Mouse (Mus musculus) midbrain, embryonic 14.5 days (tissue): ENCODE data around the gene Rnf115. TPM values are rescaled to one million over a fixed set of nuclear protein-coding genes. Genes with fewer than 3 reads are reported as not detected.
A peak's percentile ranks its signal among the peaks of the same experiment; 100 is the strongest.
"Not testable (repeated sequence)": the region's sequence is repeated elsewhere in the genome, so short reads cannot be mapped to it uniquely, and the experiment has no call there.

ENCODE experiments used
- ATAC-seq: fragments of 200-750 bp; cut with Nextera tagmentation; 2 replicates; pipeline ENCODE4 v1.8.0; 2017; ENCODE audit warnings: moderate number of reproducible peaks, moderate library complexity; ENCODE audit not compliant: low FRiP score, low TSS enrichment
- DNase-seq: peaks from one replicate; pipeline ENCODE4 v3.0.0-alpha.2; 2015
- H3K27ac ChIP-seq: fragments of 300-500 bp; sonication (generic); replicated peaks from 2 replicates; pipeline ENCODE4 v1.5.1; 2014; ENCODE audit warnings: mild to moderate bottlenecking, low read depth, low read length, moderate library complexity
- H3K27me3 ChIP-seq: fragments of 300-500 bp; sonication (generic); 2 replicates; pipeline ENCODE4 v1.6.1; 2014; ENCODE audit warnings: low read length, control low read depth, mixed read lengths; ENCODE audit not compliant: control insufficient read depth, insufficient read depth
- H3K36me3 ChIP-seq: fragments of 300-500 bp; sonication (generic); 2 replicates; pipeline ENCODE4 v1.6.1; 2014; ENCODE audit warnings: low read length, control low read depth; ENCODE audit not compliant: control insufficient read depth, insufficient read depth
- H3K4me1 ChIP-seq: fragments of 300-500 bp; sonication (generic); 2 replicates; pipeline ENCODE4 v1.6.1; 2014; ENCODE audit warnings: mild to moderate bottlenecking, antibody characterized with exemption, low read length, control low read depth; ENCODE audit not compliant: control insufficient read depth, insufficient read depth
- H3K4me2 ChIP-seq: fragments of 300-500 bp; sonication (generic); 2 replicates; pipeline ENCODE4 v1.6.1; 2014; ENCODE audit warnings: mild to moderate bottlenecking, low read length, moderate library complexity
- H3K4me3 ChIP-seq: fragments of 300-500 bp; sonication (generic); replicated peaks from 2 replicates; pipeline ENCODE4 v1.5.1; 2014; ENCODE audit warnings: low read depth, low read length
- H3K9ac ChIP-seq: fragments of 300-500 bp; sonication (generic); replicated peaks from 2 replicates; pipeline ENCODE4 v1.6.1; 2014; ENCODE audit warnings: mild to moderate bottlenecking, low read length, moderate library complexity
- H3K9me3 ChIP-seq: fragments of 300-500 bp; sonication (generic); 2 replicates; pipeline ENCODE4 v1.6.1; 2016; ENCODE audit warnings: low read length, control low read depth, mixed read lengths; ENCODE audit not compliant: control insufficient read depth
- WGBS: fragments of 180-500 bp; shearing (Covaris S2); extraction: QIAGEN DNeasy Blood & Tissue Kit; methylation state at CpG from one replicate; pipeline ENCODE4 v1.1.7; 2014; 5-methylcytosine and 5-hydroxymethylcytosine counted together
- polyA plus RNA-seq: library from polyadenylated mRNA; unstranded; fragments of >200 nt; fragmentation: Nextera tagmentation; extraction: Ambion mirVana; gene quantifications from 2 replicates; pipeline ENCODE4 v1.2.1, GENCODE M21; 2014

The Rnf115 gene
- polyA plus RNA-seq, result 69.6 and 83.8 TPM in 2 replicates

DNA sequence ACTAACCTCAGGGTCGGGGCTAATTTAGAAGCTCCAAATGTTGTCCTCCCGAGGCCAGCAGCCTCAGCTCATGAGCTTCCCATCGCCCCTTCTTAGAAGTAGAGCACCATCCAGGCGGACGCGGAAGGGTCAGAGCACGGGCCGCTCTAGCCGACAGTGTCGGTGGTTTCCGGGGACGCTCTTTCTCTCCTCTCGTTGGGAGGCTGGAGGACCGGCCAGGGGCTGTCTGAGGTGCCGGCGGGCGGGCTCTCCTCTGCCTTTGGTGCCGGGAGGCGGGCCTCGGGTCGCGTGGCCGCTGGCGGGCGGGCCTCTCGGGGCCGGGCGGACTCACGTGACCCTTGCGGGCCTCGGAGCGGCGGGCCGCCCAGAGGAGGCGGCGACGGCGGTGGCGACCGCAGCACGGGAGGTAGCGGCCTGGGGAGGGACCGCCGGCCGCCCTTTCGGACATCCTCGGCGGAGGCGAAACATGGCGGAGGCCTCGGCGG is at the start of gene Rnf115, which contains the start of gene Polr3c:
Rnf115 (plus strand) TSS at position 322 of the 485 bp plus-strand sequence.
Polr3c (minus strand) TSS at position 286 of the 485 bp plus-strand sequence.
- peaks cover 31% of the 10 kb centered on the region for H3K4me1 ChIP-seq
- peak within 1 kb of the TSS; percentile 79 for H3K4me2 ChIP-seq
- H3K27ac ChIP-seq, result peak within 1 kb of the TSS; percentile 84
- ATAC-seq (peak; percentile 97), DNase-seq (peak; percentile 95)
- H3K27me3 ChIP-seq, result no peaks in the 10 kb centered on the region
- peaks cover 15% of the 10 kb centered on the region for H3K36me3 ChIP-seq
- WGBS, result 0% methylated on average over 46 of the region's 52 CpGs
- no peaks in the 10 kb centered on the region for H3K9me3 ChIP-seq
- peak within 1 kb of the TSS; percentile 90 for H3K4me3 ChIP-seq
- H3K9ac ChIP-seq, result peak within 1 kb of the TSS; percentile 86

DNA sequence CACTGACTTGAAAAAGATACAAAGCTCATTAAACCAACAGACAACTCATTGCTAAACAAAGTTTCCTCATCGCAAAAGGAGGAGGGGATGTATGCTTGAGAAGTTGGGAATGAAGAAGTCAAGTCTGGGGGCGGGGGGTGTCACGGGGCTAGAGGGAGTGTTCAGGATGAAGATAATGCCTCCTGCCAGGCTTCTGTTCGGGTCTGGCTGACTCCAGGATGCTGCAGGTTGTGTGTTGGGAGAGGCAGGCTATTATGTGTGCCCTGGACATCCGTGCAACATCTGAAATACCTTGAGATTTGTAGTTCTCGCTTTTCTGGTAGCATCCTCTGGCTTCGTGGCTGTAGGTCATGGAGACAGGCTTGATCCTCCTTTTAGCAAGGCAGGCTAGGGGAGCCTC is 49.0 kb upstream of the Rnf115 start:
- 56% methylated on average over 7 of the region's 7 CpGs for WGBS
- Histone ChIP-seq H3K4me2 (no peak overlapping the region), H3K27ac (no peak overlapping the region), H3K4me3 (no peak overlapping the region), H3K4me1 (no peaks in the 10 kb centered on the region), H3K27me3 (no peaks in the 10 kb centered on the region; the same call in 1 of the 2 replicates), H3K36me3 (no peaks in the 10 kb centered on the region), H3K9ac (no peak overlapping the region), H3K9me3 (no peaks in the 10 kb centered on the region)
- ATAC-seq (no peak), DNase-seq (no peak)

DNA sequence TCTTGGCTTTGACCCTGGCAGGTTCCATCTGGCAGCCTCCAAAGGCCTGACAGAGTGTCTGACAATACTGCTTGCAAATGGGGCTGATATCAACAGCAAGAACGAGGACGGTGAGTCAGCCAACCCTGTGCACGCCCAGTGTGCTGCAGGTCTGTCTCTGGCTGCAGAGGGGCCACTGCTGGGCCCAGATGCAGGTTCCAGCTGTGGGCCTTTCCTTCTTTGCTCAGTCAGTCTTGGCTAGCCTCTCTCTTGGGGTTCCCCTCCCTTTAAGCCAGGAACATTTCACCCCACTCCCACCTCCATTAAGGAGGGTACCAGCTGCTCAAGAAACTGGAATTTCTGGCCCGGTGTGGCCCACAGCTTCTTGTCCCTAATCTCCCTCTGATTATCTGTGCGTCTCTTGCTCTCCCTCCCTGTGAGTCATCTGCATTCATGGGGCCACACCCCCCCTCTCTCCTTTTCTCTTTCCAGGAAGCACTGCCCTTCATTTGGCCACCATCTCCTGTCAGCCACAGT is 48.2 kb upstream of the Rnf115 start:
- Histone ChIP-seq H3K4me3 (no peak overlapping the region), H3K27ac (no peak overlapping the region), H3K36me3 (no peaks in the 10 kb centered on the region), H3K4me1 (no peaks in the 10 kb centered on the region), H3K9me3 (no peaks in the 10 kb centered on the region), H3K4me2 (no peak overlapping the region), H3K9ac (no peak overlapping the region), H3K27me3 (no peaks in the 10 kb centered on the region; the same call in 1 of the 2 replicates)
- WGBS, result 19% methylated on average over 5 of the region's 5 CpGs
- ATAC-seq (no peak), DNase-seq (no peak)

DNA sequence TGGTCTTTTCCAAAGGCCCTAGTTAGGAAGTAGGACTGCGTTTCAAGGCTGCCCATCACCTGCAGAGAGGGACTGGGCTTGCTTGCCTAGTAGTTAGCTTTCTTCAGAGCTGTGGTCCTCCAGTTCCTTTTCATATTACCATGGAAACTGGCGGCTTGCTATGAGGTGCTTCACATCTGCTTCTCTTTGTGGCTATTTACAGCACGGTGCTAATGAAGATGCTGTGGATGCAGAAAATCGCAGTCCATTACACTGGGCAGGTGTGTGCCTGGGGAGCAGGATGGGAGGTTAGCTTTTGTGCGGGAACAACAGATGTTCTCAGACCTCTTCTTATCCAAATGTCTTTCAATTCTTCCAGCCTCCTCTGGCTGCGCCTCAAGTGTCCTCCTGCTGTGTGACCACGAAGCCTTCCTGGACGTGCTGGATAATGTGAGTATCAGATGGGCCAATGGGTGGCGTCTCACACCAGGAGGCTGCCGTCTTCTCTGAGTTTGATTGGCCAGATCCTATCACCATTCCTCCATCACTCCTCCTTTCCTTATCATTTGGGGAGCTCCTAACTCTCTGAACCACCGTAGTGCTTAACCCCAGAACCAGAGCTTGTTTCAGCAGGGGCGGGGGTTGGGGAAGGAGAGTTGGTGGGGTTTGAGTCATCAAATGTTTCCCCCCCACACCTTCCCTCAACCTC is 47.1 kb upstream of the Rnf115 start:
- Histone ChIP-seq H3K4me3 (no peak overlapping the region), H3K9ac (no peak overlapping the region), H3K9me3 (no peaks in the 10 kb centered on the region), H3K4me1 (no peaks in the 10 kb centered on the region), H3K27me3 (no peaks in the 10 kb centered on the region; the same call in 1 of the 2 replicates), H3K36me3 (no peaks in the 10 kb centered on the region), H3K27ac (no peak overlapping the region), H3K4me2 (no peak overlapping the region)
- ATAC-seq (no peak), DNase-seq (peak; percentile 40)
- WGBS, result 19% methylated on average over 12 of the region's 12 CpGs

DNA sequence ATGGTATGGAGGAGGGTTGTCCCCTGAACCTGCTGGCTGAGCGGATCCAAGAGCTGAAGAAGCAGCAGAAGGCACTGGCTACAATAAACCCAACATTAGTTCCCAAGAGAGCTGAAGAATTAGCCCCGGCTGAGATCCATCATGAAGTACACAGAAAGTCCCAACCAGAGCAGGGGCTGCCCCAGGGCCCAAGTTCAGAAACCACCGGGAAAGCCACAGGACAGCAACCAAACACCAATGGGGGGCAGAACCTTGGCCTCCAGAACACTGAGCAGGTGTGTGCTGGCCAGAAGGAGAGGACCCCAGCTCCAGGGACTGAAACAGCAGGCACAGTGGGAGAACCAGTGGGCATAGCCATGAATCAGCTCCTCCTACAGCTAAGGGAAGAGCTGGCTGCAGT is 44.0 kb upstream of the Rnf115 start:
- Histone ChIP-seq H3K9me3 (no peaks in the 10 kb centered on the region), H3K36me3 (no peaks in the 10 kb centered on the region), H3K4me2 (no peak overlapping the region), H3K4me1 (no peaks in the 10 kb centered on the region), H3K4me3 (no peak overlapping the region), H3K9ac (no peak overlapping the region), H3K27ac (no peak overlapping the region), H3K27me3 (no peaks in the 10 kb centered on the region; the same call in 1 of the 2 replicates)
- DNase-seq, result no peak
- WGBS, result 86% methylated on average over 3 of the region's 3 CpGs
- ATAC-seq, result no peak

DNA sequence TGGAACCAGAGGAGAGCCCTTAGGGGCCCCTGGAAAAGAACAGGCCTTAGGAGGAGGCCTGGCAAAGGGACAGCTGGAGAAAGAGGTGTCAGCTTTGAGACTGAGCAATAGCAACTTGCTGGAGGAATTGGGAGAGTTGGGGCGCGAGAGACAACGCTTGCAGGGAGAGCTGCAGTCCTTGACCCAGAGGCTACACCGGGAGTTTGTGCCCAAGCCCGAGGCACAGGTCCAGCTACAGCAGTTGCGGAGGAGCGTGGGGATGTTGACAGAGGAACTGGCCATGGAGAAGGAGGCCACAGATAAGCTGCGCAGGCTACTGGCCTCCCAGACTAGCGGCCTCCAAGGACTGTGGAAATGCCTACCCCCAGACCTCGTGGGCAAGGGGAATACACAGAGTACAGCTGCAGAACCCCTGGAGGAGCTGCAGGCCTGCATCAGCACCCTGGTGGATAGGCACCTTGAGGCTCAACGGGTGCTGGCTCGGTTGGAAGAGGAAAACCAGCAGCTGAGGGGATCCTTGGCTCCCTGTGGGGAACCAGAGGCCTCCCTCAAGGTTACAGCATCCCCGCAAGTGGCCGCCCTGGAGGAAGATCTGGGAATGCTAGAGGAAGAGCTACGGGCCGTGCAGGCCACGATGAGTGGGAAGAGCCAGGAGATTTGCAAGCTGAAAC is 43.2 kb upstream of the Rnf115 start:
- DNase-seq, result no peak
- Histone ChIP-seq H3K36me3 (no peaks in the 10 kb centered on the region), H3K4me3 (no peak overlapping the region), H3K9me3 (no peaks in the 10 kb centered on the region), H3K4me1 (no peaks in the 10 kb centered on the region), H3K27ac (no peak overlapping the region), H3K27me3 (no peaks in the 10 kb centered on the region; the same call in 1 of the 2 replicates), H3K4me2 (peak overlapping the region; percentile 35), H3K9ac (no peak overlapping the region)
- no peak for ATAC-seq
- WGBS, result 63% methylated on average over 17 of the region's 17 CpGs

DNA sequence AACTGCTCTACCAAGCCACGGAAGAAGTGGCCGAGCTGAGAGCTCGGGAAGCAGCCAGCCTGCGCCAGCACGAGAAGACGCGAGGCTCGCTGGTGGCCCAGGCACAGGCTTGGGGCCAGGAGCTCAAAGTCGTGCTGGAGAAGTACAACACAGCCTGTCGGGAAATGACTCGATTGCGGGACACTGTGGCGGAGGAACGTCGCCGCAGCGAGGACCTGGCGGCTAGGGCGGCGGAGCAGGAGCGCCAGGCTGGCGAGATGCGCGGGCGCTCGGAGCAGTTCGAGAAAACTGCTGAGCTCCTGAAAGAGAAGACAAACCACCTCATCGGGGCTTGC is 42.7 kb upstream of the Rnf115 start:
- Histone ChIP-seq H3K9me3 (no peaks in the 10 kb centered on the region), H3K36me3 (no peaks in the 10 kb centered on the region), H3K27ac (no peak overlapping the region), H3K4me3 (no peak overlapping the region), H3K4me1 (no peaks in the 10 kb centered on the region), H3K27me3 (no peaks in the 10 kb centered on the region; the same call in 1 of the 2 replicates), H3K4me2 (peak overlapping the region; percentile 35), H3K9ac (0 out of 2 replicates have a peak overlapping the region, but pooled peaks have one; percentile 7)
- DNase-seq, result peak; percentile 26
- WGBS, result 40% methylated on average over 28 of the region's 28 CpGs
- ATAC-seq, result no peak

DNA sequence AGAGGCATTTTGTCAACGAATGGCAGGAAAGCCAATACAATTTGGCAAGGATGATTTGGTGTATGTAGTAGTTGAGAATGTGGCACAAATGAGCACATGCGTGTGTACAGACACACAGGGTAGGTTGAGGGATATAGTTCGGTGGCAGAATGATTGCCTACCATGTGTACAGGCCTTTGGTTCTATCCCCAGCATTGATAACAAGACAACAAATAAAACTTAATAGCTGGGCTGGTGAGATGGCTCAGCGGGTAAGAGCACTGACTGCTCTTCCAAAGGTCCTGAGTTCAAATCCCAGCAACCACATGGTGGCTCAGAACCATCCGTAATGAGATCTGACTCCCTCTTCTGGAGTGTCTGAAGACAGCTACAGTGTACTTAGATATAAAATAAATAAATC is 41.4 kb upstream of the Rnf115 start:
- H3K27me3 ChIP-seq, H3K4me1 ChIP-seq, H3K36me3 ChIP-seq, DNase-seq, H3K9ac ChIP-seq, H3K4me3 ChIP-seq, H3K4me2 ChIP-seq, H3K27ac ChIP-seq, H3K9me3 ChIP-seq, ATAC-seq: not testable (repeated sequence)
- 93% methylated on average over 5 of the region's 5 CpGs for WGBS
